Mouse (Mus musculus): Measurements from ENCODE around the gene Fam117a. TPM values are rescaled to one million over a fixed set of nuclear protein-coding genes. Genes with fewer than 3 reads are reported as not detected.

The Fam117a gene
- total and polyA plus RNA-seq, 3 experiments, result 49.9 to 116 TPM; not detected in 1

DNA sequence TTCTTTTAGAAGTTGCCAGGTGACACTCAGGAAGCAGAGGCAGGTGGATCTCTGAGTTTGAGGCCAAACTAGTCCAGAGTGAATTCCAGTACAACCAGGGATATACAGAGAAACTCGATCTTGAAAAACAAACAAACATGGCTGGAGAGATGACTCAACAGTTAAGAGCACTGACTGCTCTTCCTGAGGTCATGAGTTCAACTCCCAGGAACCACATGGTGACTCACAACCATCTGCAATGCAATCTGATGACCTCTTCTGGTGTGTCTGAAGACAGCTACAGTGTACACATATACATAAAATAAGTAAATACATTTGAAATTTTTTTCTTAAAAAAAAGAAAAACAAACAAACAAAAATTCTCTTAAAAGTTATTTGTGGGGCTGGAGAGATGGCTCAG is 6.2 kb upstream of the Fam117a start:
- peaks cover 0 to 28% of the 10 kb centered on the region in 2 experiments; a peak in 2 of 4 replicates for H3K36me3 ChIP-seq (ENCODE audit: control insufficient read depth in 1 of 2, insufficient read depth in 2 of 2, low read length in 2 of 2)
- TF ChIP-seq ETS1 (IDR thresholded peaks at IDR 0.05; ENCODE audit: low read depth, low read length) (peak; percentile 66), CHD1 (IDR thresholded peaks at IDR 0.05; ENCODE audit: low read depth, low read length) (no peak)
- H3K4me1 ChIP-seq (ENCODE audit: control insufficient read depth in 1 of 2, insufficient read depth in 2 of 2, low read length in 2 of 2), result peaks cover 11 to 26% of the 10 kb centered on the region in 2 experiments
- peak; percentile 38 for DNase-seq (ENCODE audit: low read depth, low spot score)
- H3K79me2 ChIP-seq (ENCODE audit: control insufficient read depth, insufficient read depth, low read length, poor library complexity), result no peaks in the 10 kb centered on the region
- no peak overlapping the region for H3K9ac ChIP-seq (ENCODE audit: control insufficient read depth, low read depth, low read length, poor library complexity, severe bottlenecking)
- H3K4me3 ChIP-seq (ENCODE audit: control insufficient read depth in 1 of 2, insufficient read depth in 1 of 2, low read depth in 2 of 2, low read length in 2 of 2), result no peak overlapping the region
- H3K27ac ChIP-seq (ENCODE audit: control insufficient read depth, low read depth, low read length), result no peak overlapping the region
- no peaks in the 10 kb centered on the region for H3K9me3 ChIP-seq (replicated peaks; ENCODE audit: insufficient read depth, low read length)
- H3K27me3 ChIP-seq (ENCODE audit: control insufficient read depth in 1 of 2, insufficient read depth in 2 of 2, low read length in 2 of 2), result no peaks in the 10 kb centered on the region

DNA sequence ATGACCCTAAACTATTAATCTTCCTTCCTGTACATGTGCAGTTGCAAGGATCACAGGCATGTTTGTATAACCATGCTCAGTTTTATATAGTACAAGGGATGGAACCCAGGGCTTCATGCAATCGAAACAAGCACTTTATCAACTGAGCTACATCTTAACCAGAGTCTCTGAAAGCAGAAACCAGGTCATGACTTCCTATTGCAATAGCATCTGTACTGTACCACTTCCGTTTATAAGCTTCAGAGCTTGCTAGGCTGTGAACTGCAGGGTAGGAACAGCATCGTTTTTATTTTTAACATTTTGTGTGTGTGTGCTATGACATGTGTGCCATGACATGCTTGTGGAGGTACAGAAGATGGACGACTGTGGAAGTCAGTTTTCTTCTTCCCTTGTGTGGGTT is 3.6 kb upstream of the Fam117a start:
- Histone ChIP-seq H3K9ac (ENCODE audit: control insufficient read depth, low read depth, low read length, poor library complexity, severe bottlenecking) (peak overlapping the region; percentile 50), H3K4me1 (ENCODE audit: control insufficient read depth in 1 of 2, insufficient read depth in 2 of 2, low read length in 2 of 2) (peaks cover 9 to 34% of the 10 kb centered on the region in 2 experiments), H3K9me3 (replicated peaks; ENCODE audit: insufficient read depth, low read length) (no peaks in the 10 kb centered on the region), H3K36me3 (ENCODE audit: control insufficient read depth in 1 of 2, insufficient read depth in 2 of 2, low read length in 2 of 2) (peaks cover 0 to 33% of the 10 kb centered on the region in 2 experiments; a peak in 2 of 4 replicates), H3K4me3 (ENCODE audit: control insufficient read depth in 1 of 2, insufficient read depth in 1 of 2, low read depth in 2 of 2, low read length in 2 of 2) (peak overlapping the region in 1 of 2 experiments; percentile 22; a peak in 2 of 4 replicates), H3K27ac (ENCODE audit: control insufficient read depth, low read depth, low read length) (peak overlapping the region; percentile 71), H3K27me3 (ENCODE audit: control insufficient read depth in 1 of 2, insufficient read depth in 2 of 2, low read length in 2 of 2) (no peaks in the 10 kb centered on the region), H3K79me2 (ENCODE audit: control insufficient read depth, insufficient read depth, low read length, poor library complexity) (peaks cover 12% of the 10 kb centered on the region)
- peak; percentile 87 for DNase-seq (ENCODE audit: low read depth, low spot score)
- TF ChIP-seq GATA1 (IDR thresholded peaks at IDR 0.05; ENCODE audit: low read depth, low read length), result peak; percentile 74
- TF ChIP-seq MYC (IDR thresholded peaks at IDR 0.05; ENCODE audit: low read depth, low read length), result 0 out of 2 replicates have a peak, but pooled peaks have one; percentile 15
- TF ChIP-seq MEF2A (IDR thresholded peaks at IDR 0.05; ENCODE audit: extremely low read depth, insufficient replicate concordance, low read depth, low read length, poor library complexity, severe bottlenecking), result no peak
- no peak for TF ChIP-seq MAFK (IDR thresholded peaks at IDR 0.05; ENCODE audit: borderline replicate concordance, low read depth, low read length)
- peak; percentile 66 for TF ChIP-seq ELF1 (IDR thresholded peaks at IDR 0.05; ENCODE audit: low read depth, low read length)
- TF ChIP-seq TBP (IDR thresholded peaks at IDR 0.05; ENCODE audit: low read depth, low read length), result peak; percentile 43; the same call in 1 of the 2 replicates
- no peak for TF ChIP-seq E2F4 (IDR thresholded peaks at IDR 0.05; ENCODE audit: borderline replicate concordance, low read depth, low read length)
- no peak for TF ChIP-seq NRF1 (IDR thresholded peaks at IDR 0.05; ENCODE audit: insufficient read depth, low read depth, low read length, poor library complexity, severe bottlenecking)
- peak; percentile 73 for TF ChIP-seq RCOR1 (IDR thresholded peaks at IDR 0.05; ENCODE audit: low read depth, low read length)
- TF ChIP-seq CHD1 (IDR thresholded peaks at IDR 0.05; ENCODE audit: low read depth, low read length), result no peak
- peak; percentile 38; the same call in 1 of the 2 replicates for TF ChIP-seq TAL1 (IDR thresholded peaks at IDR 0.05; ENCODE audit: low read length)
- peak; percentile 33; the same call in 1 of the 2 replicates for TF ChIP-seq SIN3A (IDR thresholded peaks at IDR 0.05; ENCODE audit: low read length)
- TF ChIP-seq EP300 (IDR thresholded peaks at IDR 0.05; ENCODE audit: low read depth in 1 of 2, low read length in 2 of 2), result peak; percentile 39 to 47; a peak in 2 of 4 replicates
- TF ChIP-seq CTCF (IDR thresholded peaks at IDR 0.05 in 2 of 3, conservative IDR thresholded peaks at IDR 0.05 in 1 of 3; ENCODE audit: control insufficient read depth in 1 of 3, insufficient read depth in 1 of 3, low read depth in 2 of 3, low read length in 3 of 3, poor library complexity in 1 of 3, severe bottlenecking in 1 of 3), result no peak
- TF ChIP-seq TCF12 (IDR thresholded peaks at IDR 0.05; ENCODE audit: low read depth, low read length), result peak; percentile 61; the same call in 1 of the 2 replicates
- TF ChIP-seq KAT2A (conservative IDR thresholded peaks at IDR 0.05; ENCODE audit: low read depth, low read length), result no peak
- TF ChIP-seq ZMIZ1 (IDR thresholded peaks at IDR 0.05; ENCODE audit: low read depth, low read length), result no peak
- peak; percentile 81 for TF ChIP-seq ETS1 (IDR thresholded peaks at IDR 0.05; ENCODE audit: low read depth, low read length)
- TF ChIP-seq HCFC1 (IDR thresholded peaks at IDR 0.05; ENCODE audit: low read depth, low read length), result peak; percentile 26; the same call in 1 of the 2 replicates
